Mouse (Mus musculus): ENCODE measurements at regions not wholly inside any gene's neighbourhood (a gene's known extent, or its start where the extent isn't known, plus 50 kb on each side); places are given as distances from the start of the nearest gene placed in this dataset.
"Not testable (repeated sequence)": the region's sequence is repeated elsewhere in the genome, so short reads cannot be mapped to it uniquely, and the experiment has no call there.

GRCm38 (mm10) chrX:94480748-94481147, 61.2 kb downstream of the Maged1 start:
- peak; percentile 4 for DNase-seq (ENCODE audit: low spot score)

DNA sequence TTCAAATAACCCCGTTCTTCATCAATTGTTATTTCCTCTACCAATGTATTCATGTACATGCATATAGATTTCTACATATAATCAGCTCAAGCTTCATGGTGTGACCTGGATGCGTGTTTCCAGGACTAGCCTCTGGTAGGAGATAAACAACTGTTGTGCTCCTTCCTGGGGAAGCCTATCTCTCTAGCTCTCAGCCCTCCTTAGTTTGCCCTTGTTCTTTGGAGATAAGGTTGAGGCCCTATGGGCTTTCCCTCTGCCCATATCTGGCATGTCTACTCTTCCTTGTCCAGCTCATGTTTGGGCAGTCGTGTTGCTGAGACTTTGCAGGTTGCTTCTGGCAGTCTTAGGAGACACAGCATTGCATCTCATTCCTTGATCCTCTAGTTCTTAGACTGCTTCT, 74.3 kb downstream of the Maged1 start:
- DNase-seq (ENCODE audit: low spot score), result not testable (repeated sequence)
